Mouse (Mus musculus): ENCODE measurements at regions not wholly inside any gene's neighbourhood (a gene's known extent, or its start where the extent isn't known, plus 50 kb on each side); places are given as distances from the start of the nearest gene placed in this dataset.

DNA sequence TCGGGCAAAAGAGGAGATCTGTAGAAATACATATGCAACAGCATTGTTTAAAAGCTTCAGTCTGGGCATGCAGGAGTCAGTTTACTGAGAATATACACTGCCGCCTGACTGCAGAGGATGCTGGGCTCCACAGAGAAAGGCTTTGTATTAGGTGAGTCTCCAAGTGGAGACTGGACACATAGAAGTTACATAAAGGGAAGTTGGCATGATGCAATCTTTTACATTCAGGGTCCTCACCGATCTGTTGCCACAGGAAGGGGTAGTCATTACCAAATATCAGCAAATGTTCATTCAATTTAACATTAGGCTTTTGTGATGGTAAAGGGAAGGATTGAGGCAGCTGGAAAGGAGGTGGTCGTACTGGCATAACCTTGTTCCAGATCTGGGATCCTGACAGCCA, 89.7 kb upstream of the Arntl start:
- Histone ChIP-seq H3K9me3 (ENCODE audit: control insufficient read depth, low read length) (no peaks in the 10 kb centered on the region), H3K4me3 (ENCODE audit: low read depth, low read length) (no peak overlapping the region), H3K27me3 (replicated peaks; ENCODE audit: control insufficient read depth, insufficient read depth, low read length) (no peaks in the 10 kb centered on the region), H3K36me3 (ENCODE audit: control insufficient read depth, insufficient read depth, low read length) (no peaks in the 10 kb centered on the region), H3K4me1 (ENCODE audit: control insufficient read depth, insufficient read depth, low read length) (no peaks in the 10 kb centered on the region; the same call in 1 of the 2 replicates), H3K9ac (ENCODE audit: low read depth, low read length) (no peak overlapping the region), H3K27ac (replicated peaks; ENCODE audit: low read depth, low read length) (no peak overlapping the region), H3K4me2 (ENCODE audit: low read depth, low read length) (no peak overlapping the region)
- ATAC-seq (ENCODE audit: low read depth), result no peak
- WGBS, result 79% methylated on average over 4 of the region's 4 CpGs
- no peak for DNase-seq (ENCODE audit: low spot score)

DNA sequence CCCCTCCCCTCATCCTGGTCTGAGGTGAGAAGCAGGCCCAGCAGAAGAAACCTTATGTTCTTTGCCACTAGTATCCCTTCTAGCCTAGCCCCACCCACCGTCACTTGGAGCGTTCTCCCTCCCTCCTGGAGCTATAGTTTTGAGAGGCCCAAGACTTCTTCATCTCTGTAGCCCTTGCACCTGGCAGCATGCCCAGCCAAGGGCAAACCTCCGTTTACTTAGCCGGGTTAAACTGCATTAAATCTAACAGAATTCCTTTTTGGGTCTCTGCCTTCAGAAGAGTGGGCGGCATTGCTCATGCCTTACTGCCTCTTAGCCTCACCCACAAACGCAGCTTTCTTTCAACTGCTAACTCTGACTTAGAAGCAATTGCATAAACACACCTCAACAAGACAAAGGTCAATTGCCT, 85.3 kb upstream of the Arntl start:
- Histone ChIP-seq H3K4me3 (ENCODE audit: low read depth, low read length) (no peak overlapping the region), H3K27ac (replicated peaks; ENCODE audit: low read depth, low read length) (no peak overlapping the region)
- peak; percentile 88 for DNase-seq (ENCODE audit: low spot score)

DNA sequence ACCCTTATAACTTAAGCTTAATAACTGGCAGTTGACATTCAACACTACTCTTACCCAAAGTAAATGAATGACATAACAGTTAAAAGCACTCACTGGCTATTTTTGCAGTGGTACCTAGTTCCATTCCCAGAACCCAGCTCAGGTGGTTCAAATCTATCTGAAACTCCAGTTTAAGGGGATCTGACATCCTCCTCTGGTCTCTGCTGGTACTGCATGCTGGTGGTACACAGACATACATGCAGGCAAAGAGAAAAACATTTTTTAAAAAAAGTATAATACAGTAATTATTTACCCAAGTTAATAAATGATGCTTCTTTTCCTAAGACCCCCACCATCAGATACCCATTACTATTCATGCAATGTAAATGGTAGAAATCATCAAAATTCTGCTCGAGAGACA, 81.3 kb upstream of the Arntl start:
- no peak overlapping the region for H3K9ac ChIP-seq (ENCODE audit: low read depth, low read length)
- DNase-seq (ENCODE audit: low spot score) (no peak), ATAC-seq (ENCODE audit: low read depth) (no peak)
- H3K27me3 ChIP-seq (replicated peaks; ENCODE audit: control insufficient read depth, insufficient read depth, low read length), result no peaks in the 10 kb centered on the region
- no peaks in the 10 kb centered on the region; the same call in 1 of the 2 replicates for H3K4me1 ChIP-seq (ENCODE audit: control insufficient read depth, insufficient read depth, low read length)
- WGBS, result 81% methylated on average over 1 of the region's 1 CpGs
- no peaks in the 10 kb centered on the region for H3K36me3 ChIP-seq (ENCODE audit: control insufficient read depth, insufficient read depth, low read length)
- no peak overlapping the region for H3K4me2 ChIP-seq (ENCODE audit: low read depth, low read length)
- no peak overlapping the region for H3K4me3 ChIP-seq (ENCODE audit: low read depth, low read length)
- H3K9me3 ChIP-seq (ENCODE audit: control insufficient read depth, low read length), result 0 out of 2 replicates have a peak, but pooled peaks cover 4% of the 10 kb centered on the region
- H3K27ac ChIP-seq (replicated peaks; ENCODE audit: low read depth, low read length), result no peak overlapping the region

More for the DNA sequence above, 85.3 kb upstream of the Arntl start:
- Histone ChIP-seq H3K4me2 (ENCODE audit: low read depth, low read length) (no peak overlapping the region), H3K4me1 (ENCODE audit: control insufficient read depth, insufficient read depth, low read length) (no peaks in the 10 kb centered on the region; the same call in 1 of the 2 replicates), H3K27me3 (replicated peaks; ENCODE audit: control insufficient read depth, insufficient read depth, low read length) (no peaks in the 10 kb centered on the region), H3K9ac (ENCODE audit: low read depth, low read length) (no peak overlapping the region), H3K36me3 (ENCODE audit: control insufficient read depth, insufficient read depth, low read length) (no peaks in the 10 kb centered on the region), H3K9me3 (ENCODE audit: control insufficient read depth, low read length) (0 out of 2 replicates have a peak, but pooled peaks cover 4% of the 10 kb centered on the region)
- WGBS, result 39% methylated on average over 6 of the region's 6 CpGs
- ATAC-seq (ENCODE audit: low read depth), result peak; percentile 84

DNA sequence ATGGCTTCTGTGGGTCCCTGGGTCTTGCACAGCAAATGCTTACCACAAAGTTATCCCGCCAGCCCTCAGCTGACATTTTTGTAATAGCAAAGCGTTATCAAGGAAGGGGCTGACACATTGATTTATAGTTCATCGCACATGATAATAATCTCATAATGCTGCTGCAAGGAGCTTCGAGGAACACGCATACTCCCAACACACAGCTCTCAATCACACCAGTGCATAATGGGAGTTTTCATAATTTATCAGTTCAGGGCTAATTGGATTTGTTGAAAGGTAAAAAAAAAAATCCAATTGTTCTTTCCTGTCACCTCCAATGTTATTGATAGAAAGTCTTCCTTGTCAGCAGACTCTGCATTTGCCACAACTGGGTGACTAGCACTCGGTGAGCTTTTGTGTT, 76.7 kb upstream of the Arntl start:
- H3K9ac ChIP-seq (ENCODE audit: low read depth, low read length), result no peak overlapping the region
- no peak overlapping the region for H3K27ac ChIP-seq (replicated peaks; ENCODE audit: low read depth, low read length)
- no peak for DNase-seq (ENCODE audit: low spot score)
- no peaks in the 10 kb centered on the region for H3K9me3 ChIP-seq (ENCODE audit: control insufficient read depth, low read length)
- H3K4me3 ChIP-seq (ENCODE audit: low read depth, low read length), result no peak overlapping the region
- WGBS, result 78% methylated on average over 6 of the region's 6 CpGs
- no peaks in the 10 kb centered on the region for H3K36me3 ChIP-seq (ENCODE audit: control insufficient read depth, insufficient read depth, low read length)
- no peak overlapping the region for H3K4me2 ChIP-seq (ENCODE audit: low read depth, low read length)
- no peak for ATAC-seq (ENCODE audit: low read depth)
- H3K27me3 ChIP-seq (replicated peaks; ENCODE audit: control insufficient read depth, insufficient read depth, low read length), result no peaks in the 10 kb centered on the region
- no peaks in the 10 kb centered on the region for H3K4me1 ChIP-seq (ENCODE audit: control insufficient read depth, insufficient read depth, low read length)

DNA sequence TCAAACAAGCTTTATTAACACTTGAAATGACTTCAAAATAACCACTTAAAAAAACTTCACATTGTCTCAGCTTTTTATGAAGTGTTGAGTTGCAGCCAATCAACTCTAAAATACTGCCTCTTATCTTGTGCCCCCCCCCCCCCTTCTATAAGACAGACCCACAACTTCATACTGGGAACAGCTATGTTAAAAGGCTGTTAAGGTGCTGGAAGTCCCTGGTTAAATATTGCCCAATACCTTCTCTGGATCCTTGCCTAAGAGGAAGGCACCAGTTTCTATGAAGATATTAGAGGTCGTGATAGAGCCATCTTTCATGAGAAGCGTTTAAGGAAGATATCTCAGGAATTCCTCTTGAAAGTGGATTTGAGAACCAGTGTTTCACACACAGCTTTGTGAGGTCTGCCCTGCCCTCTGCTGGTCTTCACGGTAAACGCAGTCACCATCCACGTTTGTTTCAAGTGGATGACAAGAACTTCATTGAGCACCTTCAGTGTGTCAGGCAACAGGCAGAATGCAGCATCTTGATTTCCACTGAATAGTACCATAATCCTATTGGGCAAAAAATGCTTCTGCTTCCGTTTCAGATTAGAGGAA, 75.2 kb upstream of the Arntl start:
- 0 out of 2 replicates have a peak, but pooled peaks have one; percentile 37 for ATAC-seq (ENCODE audit: low read depth)
- DNase-seq (ENCODE audit: low spot score), result peak; percentile 86
- H3K9me3 ChIP-seq (ENCODE audit: control insufficient read depth, low read length), result no peaks in the 10 kb centered on the region
- no peaks in the 10 kb centered on the region for H3K36me3 ChIP-seq (ENCODE audit: control insufficient read depth, insufficient read depth, low read length)
- no peaks in the 10 kb centered on the region for H3K27me3 ChIP-seq (replicated peaks; ENCODE audit: control insufficient read depth, insufficient read depth, low read length)
- H3K4me1 ChIP-seq (ENCODE audit: control insufficient read depth, insufficient read depth, low read length), result no peaks in the 10 kb centered on the region
- no peak overlapping the region for H3K4me3 ChIP-seq (ENCODE audit: low read depth, low read length)
- H3K9ac ChIP-seq (ENCODE audit: low read depth, low read length), result no peak overlapping the region
- 4% methylated on average over 6 of the region's 6 CpGs for WGBS
- no peak overlapping the region for H3K4me2 ChIP-seq (ENCODE audit: low read depth, low read length)
- no peak overlapping the region for H3K27ac ChIP-seq (replicated peaks; ENCODE audit: low read depth, low read length)

DNA sequence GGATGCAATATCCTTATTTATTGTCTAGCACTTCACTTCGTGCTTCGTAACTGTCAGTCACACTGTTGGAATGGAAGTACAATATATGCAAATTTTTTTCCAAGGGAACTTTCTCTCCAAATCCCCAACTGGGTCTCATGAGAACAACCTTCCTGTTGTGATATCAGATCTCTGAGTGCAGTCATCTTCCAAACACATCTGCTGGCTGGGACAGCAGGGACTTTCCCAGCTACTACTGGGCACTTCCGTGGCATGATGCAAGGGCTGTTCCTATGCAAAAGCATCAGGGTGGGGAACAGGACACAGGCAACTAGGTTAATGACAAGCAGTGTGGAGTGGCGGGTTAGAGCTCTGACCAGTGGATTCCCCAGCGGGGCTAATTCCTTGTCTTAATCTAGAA, 73.4 kb upstream of the Arntl start:
- Histone ChIP-seq H3K36me3 (ENCODE audit: control insufficient read depth, insufficient read depth, low read length) (no peaks in the 10 kb centered on the region), H3K9ac (ENCODE audit: low read depth, low read length) (no peak overlapping the region), H3K9me3 (ENCODE audit: control insufficient read depth, low read length) (no peaks in the 10 kb centered on the region), H3K4me2 (ENCODE audit: low read depth, low read length) (no peak overlapping the region), H3K4me3 (ENCODE audit: low read depth, low read length) (no peak overlapping the region), H3K4me1 (ENCODE audit: control insufficient read depth, insufficient read depth, low read length) (no peaks in the 10 kb centered on the region), H3K27me3 (replicated peaks; ENCODE audit: control insufficient read depth, insufficient read depth, low read length) (no peaks in the 10 kb centered on the region), H3K27ac (replicated peaks; ENCODE audit: low read depth, low read length) (no peak overlapping the region)
- ATAC-seq (ENCODE audit: low read depth) (no peak), DNase-seq (ENCODE audit: low spot score) (no peak)
- WGBS, result 60% methylated on average over 5 of the region's 5 CpGs

DNA sequence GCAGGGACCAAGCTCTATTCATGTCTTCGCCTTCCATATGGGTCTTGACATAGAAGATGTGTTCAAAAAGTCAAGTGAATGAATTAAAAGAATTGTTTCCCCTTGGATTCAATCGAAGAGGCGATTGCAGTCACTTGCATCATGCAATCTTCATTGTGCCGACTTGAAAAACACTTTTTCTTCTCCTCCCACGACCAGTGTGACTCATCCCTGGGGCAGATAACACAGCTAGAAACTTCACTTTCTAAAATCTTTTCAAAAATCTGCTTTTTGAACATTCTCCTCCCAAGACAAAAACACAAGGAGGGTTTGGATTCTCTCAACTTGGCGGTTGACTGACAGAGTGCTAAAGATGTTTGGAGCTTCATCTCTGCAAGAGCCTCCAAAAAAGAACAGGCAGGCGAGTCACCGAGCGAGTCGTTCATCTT, 67.2 kb upstream of the Arntl start:
- Histone ChIP-seq H3K36me3 (ENCODE audit: control insufficient read depth, insufficient read depth, low read length) (no peaks in the 10 kb centered on the region), H3K9ac (ENCODE audit: low read depth, low read length) (no peak overlapping the region), H3K4me2 (ENCODE audit: low read depth, low read length) (no peak overlapping the region), H3K27ac (replicated peaks; ENCODE audit: low read depth, low read length) (no peak overlapping the region), H3K4me1 (ENCODE audit: control insufficient read depth, insufficient read depth, low read length) (no peaks in the 10 kb centered on the region), H3K9me3 (ENCODE audit: control insufficient read depth, low read length) (no peaks in the 10 kb centered on the region), H3K4me3 (ENCODE audit: low read depth, low read length) (no peak overlapping the region), H3K27me3 (replicated peaks; ENCODE audit: control insufficient read depth, insufficient read depth, low read length) (no peaks in the 10 kb centered on the region)
- WGBS, result 77% methylated on average over 10 of the region's 10 CpGs
- DNase-seq (ENCODE audit: low spot score) (no peak), ATAC-seq (ENCODE audit: low read depth) (no peak)

DNA sequence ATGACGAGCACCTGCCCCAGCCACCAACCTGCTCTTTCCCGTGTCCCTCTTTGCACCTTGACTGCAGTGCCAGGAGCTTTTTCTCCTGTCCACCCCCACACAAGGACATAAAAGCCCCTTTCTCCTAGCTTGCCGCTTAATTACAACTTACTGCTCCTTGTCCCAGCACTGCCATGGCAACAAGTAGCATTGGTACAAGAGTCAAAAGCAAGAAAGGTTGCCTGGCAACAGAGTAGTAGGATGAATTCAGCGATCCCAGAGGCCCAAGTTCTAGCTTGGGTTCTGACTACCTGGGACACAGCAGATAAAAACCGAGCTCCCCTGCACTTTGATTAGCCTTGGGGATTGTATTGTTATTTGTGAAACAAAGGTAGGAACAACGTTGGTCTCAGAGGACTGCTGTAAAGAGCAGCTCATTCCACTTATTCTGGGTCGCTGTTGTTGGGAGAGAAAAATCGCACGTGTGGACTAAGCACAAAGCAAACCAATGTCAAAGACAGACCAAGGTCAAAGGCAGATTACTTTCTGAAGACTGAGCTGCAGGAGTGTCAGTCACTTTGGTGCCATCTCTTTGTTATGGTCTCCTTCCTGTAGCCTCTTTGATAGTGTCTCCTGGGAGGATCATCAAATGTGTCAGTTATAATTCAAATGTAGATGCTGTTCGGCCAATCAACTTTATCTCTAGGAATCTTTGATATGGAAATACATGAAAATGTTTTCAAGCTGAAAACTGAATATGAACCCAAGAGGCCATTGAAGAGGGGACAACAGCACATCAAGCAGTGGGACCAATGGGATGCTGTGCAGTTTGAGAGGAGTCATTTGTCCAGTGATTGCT, 65.2 kb upstream of the Arntl start:
- H3K9ac ChIP-seq (ENCODE audit: low read depth, low read length), result no peak overlapping the region
- H3K4me1 ChIP-seq (ENCODE audit: control insufficient read depth, insufficient read depth, low read length), result no peaks in the 10 kb centered on the region
- H3K4me3 ChIP-seq (ENCODE audit: low read depth, low read length), result no peak overlapping the region
- WGBS, result 58% methylated on average over 10 of the region's 10 CpGs
- DNase-seq (ENCODE audit: low spot score), result no peak
- H3K9me3 ChIP-seq (ENCODE audit: control insufficient read depth, low read length), result no peaks in the 10 kb centered on the region
- H3K27me3 ChIP-seq (replicated peaks; ENCODE audit: control insufficient read depth, insufficient read depth, low read length), result no peaks in the 10 kb centered on the region
- no peak overlapping the region for H3K27ac ChIP-seq (replicated peaks; ENCODE audit: low read depth, low read length)
- H3K4me2 ChIP-seq (ENCODE audit: low read depth, low read length), result no peak overlapping the region
- H3K36me3 ChIP-seq (ENCODE audit: control insufficient read depth, insufficient read depth, low read length), result no peaks in the 10 kb centered on the region
- no peak for ATAC-seq (ENCODE audit: low read depth)
